Mouse (Mus musculus): ENCODE data around the gene Bach2. TPM values are rescaled to one million over a fixed set of nuclear protein-coding genes. Genes with fewer than 3 reads are reported as not detected.

Gene Bach2
- polyA plus RNA-seq, 1 experiment from 2014 or later = 0.17 TPM

DNA sequence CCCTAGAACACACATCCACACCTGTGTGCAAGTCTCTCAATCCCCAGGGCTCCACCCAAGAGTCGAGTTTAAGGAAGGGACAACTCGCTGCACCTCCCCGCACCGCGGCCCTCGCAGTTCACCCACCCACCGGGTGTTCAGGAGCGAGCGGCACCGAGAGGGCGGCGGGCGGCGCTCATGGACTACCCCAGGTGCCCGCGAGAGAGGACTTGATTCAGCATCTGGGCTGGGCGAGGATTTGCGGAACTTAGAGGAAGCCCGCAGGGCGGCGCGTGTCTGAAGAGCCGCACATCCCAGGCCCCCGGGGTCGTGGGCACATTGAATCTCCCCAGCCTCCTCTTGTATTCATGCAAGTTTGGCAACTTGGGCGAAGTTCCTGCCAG, 1.1 kb downstream of the Bach2 start:
- Histone ChIP-seq H3K4me3 (ENCODE audit: inconsistent target) (no peak overlapping the region; the same call in 1 of the 2 replicates), H3K79me2 (ENCODE audit: inconsistent target) (no peaks in the 10 kb centered on the region), H3K36me3 (ENCODE audit: inconsistent target) (no peaks in the 10 kb centered on the region), H3K27ac (no peak overlapping the region)
- under 1% methylated on average over 26 of the region's 26 CpGs for WGBS (ENCODE audit: missing documents)

DNA sequence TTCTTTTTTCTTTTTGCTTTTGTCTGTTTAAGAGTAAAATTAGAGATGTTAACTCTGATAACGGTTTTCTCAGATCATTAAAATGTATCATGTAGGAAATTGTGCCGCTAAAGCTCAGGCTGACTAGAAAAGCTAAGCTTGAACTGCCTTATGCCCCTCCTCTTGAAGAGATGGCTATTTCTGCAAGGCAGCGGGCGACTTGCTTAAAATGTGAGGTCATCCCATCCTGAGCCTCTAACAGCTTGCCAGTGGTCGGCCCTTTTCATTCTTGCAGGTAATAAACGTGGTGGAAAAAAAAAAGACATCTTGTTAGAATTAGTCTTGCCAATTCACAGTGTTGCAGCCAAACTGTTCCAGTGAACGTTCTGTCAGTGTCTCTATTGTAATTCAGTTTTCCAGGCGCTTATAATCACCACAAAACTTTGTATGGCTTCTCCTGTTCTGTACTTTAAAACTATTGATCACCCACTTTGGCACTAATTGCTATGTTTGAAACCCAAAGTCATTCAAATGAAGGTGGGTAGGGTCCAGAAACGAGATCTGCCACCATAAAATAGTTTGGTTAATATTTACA, 1.9 kb downstream of the Bach2 start:
- Histone ChIP-seq H3K79me2 (ENCODE audit: inconsistent target) (no peaks in the 10 kb centered on the region), H3K27ac (no peak overlapping the region), H3K4me3 (ENCODE audit: inconsistent target) (no peak overlapping the region), H3K36me3 (ENCODE audit: inconsistent target) (no peaks in the 10 kb centered on the region)
- 75% methylated on average over 8 of the region's 9 CpGs for WGBS (ENCODE audit: missing documents)

DNA sequence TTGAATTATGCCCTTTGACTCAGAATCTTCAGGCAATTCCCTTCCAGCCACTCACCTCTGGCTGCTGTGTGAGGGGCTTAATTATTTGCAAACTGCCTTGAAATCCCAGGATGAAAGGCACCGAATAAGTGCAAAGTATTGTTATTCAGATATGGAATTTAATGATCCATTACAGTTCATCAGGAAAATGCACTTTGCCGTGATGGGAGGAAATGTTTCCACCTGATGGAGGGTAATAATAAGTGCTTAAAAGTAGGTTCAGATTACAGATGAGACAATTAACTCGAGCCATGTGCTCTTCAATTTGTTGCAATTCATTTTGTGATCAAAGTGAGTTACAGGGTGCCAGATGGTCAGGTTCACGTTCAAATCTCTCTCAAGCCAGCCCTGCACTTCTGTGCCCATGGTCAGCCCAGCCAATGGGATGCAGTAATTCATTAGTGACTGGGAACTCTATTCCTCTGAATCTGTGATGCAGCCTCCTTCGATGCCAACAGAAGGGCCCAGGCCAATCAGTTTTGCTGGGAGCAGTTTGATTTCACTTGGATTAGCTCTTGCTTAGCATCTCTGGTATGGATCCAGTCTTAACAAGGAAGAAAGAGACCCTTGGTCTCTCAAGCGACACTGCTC, 2.9 kb downstream of the Bach2 start:
- Histone ChIP-seq H3K36me3 (ENCODE audit: inconsistent target) (no peaks in the 10 kb centered on the region), H3K27ac (no peak overlapping the region), H3K4me3 (ENCODE audit: inconsistent target) (no peak overlapping the region), H3K79me2 (ENCODE audit: inconsistent target) (no peaks in the 10 kb centered on the region)
- WGBS (ENCODE audit: missing documents) = 92% methylated on average over 6 of the region's 6 CpGs

DNA sequence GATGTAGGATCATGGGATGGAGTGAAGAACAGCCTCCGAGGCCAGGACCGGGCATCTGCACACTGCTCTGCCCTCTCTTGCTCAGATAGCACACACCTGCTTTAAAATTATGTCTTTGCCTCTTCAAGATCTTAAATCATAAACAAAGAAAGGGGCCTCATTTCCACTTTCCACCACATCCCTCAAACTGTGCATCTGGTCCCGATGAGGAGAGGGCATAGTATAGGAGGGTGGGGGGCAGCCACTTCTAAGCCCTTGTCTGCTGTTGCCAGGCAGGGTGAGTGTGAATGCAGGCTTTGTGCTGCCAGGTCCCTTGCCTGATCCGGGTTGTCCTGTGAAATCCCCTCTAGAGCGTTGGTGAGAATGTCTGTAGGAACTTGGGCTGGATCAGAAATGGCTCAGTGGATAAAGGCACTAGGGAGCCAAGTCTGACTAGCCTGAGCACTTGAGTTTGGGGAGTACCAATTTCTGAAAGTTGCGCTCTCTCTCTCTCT, 3.6 kb downstream of the Bach2 start:
- Histone ChIP-seq H3K79me2 (ENCODE audit: inconsistent target) (no peaks in the 10 kb centered on the region), H3K4me3 (ENCODE audit: inconsistent target) (no peak overlapping the region), H3K36me3 (ENCODE audit: inconsistent target) (no peaks in the 10 kb centered on the region), H3K27ac (no peak overlapping the region)
- WGBS (ENCODE audit: missing documents) = 92% methylated on average over 6 of the region's 6 CpGs

DNA sequence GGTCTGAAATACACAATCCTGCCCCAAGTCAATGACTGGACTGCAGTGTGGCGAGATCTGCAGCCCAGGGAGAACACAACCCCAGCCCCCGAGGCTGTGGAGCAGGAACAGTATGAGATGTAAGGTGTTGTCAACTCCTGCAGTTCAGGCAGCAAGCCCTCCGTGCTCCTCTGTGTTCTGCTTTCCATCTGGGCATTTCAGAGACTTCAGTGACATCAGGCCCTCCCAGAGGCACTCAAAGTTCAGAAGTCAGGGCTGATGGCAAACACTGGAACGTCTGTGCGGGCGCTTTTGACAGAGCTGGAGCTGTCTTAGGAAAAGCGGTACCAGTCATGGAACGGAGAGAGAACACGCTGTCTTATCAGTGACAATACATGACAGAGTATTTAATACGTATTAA, 4.9 kb downstream of the Bach2 start:
- Histone ChIP-seq H3K27ac (no peak overlapping the region), H3K4me3 (ENCODE audit: inconsistent target) (no peak overlapping the region), H3K79me2 (ENCODE audit: inconsistent target) (no peaks in the 10 kb centered on the region), H3K36me3 (ENCODE audit: inconsistent target) (no peaks in the 10 kb centered on the region)
- 93% methylated on average over 10 of the region's 10 CpGs for WGBS (ENCODE audit: missing documents)

DNA sequence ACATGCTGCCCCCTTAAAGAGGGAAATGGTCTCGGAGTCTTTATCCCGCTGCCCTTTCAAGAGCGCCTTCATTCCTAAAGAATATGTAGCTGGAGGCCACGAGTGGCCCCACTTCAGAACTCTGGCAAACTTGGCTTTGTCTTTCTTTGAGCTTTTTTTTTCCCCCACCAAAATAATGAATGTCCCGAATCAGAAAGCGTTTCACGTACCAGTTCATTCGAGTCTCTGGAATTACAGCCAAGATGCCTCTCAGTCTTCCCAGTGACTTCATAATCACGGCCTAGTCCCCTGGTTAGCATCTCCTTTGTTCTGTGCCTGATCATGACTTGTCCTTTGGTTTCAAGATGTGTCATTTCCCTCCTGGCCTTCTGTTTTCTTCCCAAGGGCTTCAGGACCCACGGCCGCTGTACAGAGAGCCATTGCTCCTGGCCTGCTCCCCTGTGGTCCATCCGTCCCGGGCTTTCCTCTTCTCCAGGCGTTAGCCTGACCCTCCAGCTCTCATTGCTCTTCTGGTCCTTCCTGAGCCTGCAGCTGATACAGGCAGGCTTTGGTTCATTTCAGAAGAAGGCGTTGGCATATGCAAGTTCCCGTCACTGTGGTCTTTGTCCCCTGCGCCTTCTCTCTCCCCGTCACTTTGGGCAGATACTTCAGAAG, 5.6 kb downstream of the Bach2 start:
- 95% methylated on average over 18 of the region's 18 CpGs for WGBS (ENCODE audit: missing documents)
- no peak overlapping the region for H3K27ac ChIP-seq

DNA sequence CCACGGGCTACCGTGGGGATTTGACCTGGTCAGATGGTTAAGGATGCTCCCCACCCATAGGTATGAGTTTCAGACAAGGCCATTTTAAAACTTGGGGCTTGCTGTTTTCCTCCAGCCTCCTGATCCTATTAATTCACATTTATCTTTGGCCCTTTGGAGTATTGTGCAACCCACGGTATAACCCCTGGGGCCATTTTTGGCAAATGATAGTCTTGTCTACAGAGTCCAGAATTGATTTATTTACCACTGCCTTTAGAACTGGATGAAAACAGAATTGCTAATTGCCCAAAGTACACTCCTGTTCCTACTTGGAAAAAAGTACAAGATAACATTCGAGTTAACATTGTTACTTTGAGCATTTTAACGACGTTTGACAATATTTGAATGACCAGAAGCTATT, 7.0 kb downstream of the Bach2 start:
- H3K27ac ChIP-seq = no peak overlapping the region
- H3K79me2 ChIP-seq (ENCODE audit: inconsistent target) = no peaks in the 10 kb centered on the region
- no peak overlapping the region for H3K4me3 ChIP-seq (ENCODE audit: inconsistent target)
- 99% methylated on average over 6 of the region's 6 CpGs for WGBS (ENCODE audit: missing documents)
- H3K36me3 ChIP-seq (ENCODE audit: inconsistent target) = no peaks in the 10 kb centered on the region

More for the DNA sequence above, 5.6 kb downstream of the Bach2 start:
- Histone ChIP-seq H3K36me3 (ENCODE audit: inconsistent target) (no peaks in the 10 kb centered on the region), H3K79me2 (ENCODE audit: inconsistent target) (no peaks in the 10 kb centered on the region), H3K4me3 (ENCODE audit: inconsistent target) (no peak overlapping the region)

DNA sequence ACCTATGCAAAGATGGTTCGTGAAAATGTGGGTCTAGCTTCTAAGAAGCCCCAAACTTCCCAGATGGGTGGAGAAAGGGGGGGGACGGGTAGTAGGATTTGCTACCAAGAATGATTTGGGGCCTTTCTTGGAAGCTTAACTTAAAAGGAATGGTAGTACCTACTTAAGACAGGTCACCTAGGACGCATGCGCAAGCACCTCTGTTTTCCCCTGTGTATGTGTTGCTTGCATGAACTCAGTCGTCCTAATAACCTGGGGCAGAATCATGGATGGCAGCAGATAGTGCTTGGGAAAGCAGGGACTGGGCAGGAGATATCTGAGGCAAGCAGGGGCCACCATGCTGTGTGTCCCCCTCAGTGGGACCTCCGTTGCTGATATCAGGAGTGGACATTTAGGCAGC, 7.4 kb downstream of the Bach2 start:
- WGBS (ENCODE audit: missing documents) = 96% methylated on average over 6 of the region's 6 CpGs
- Histone ChIP-seq H3K27ac (no peak overlapping the region), H3K79me2 (ENCODE audit: inconsistent target) (no peaks in the 10 kb centered on the region), H3K4me3 (ENCODE audit: inconsistent target) (no peak overlapping the region), H3K36me3 (ENCODE audit: inconsistent target) (no peaks in the 10 kb centered on the region)

DNA sequence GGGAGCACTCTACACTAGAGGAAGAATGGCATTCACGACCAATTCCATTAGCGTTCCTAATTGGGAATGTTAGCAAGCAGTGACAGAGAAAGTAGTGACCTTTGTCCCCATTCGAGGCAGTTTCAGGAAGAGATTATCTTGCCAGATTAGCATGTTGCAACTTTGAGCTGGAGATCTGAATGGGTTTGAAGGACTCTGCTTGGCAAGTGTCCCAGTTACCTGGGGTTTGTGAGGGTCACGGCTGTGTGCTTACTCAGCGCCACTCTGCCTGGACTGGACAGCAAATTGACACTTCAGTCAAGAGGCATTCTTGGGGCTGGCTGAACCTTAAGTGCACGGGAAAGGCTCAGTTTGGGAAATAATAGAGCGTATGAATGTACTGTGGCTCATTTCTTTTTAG, 8.2 kb downstream of the Bach2 start:
- Histone ChIP-seq H3K79me2 (ENCODE audit: inconsistent target) (no peaks in the 10 kb centered on the region), H3K4me3 (ENCODE audit: inconsistent target) (no peak overlapping the region), H3K27ac (no peak overlapping the region), H3K36me3 (ENCODE audit: inconsistent target) (no peaks in the 10 kb centered on the region)
- 59% methylated on average over 7 of the region's 7 CpGs for WGBS (ENCODE audit: missing documents)

DNA sequence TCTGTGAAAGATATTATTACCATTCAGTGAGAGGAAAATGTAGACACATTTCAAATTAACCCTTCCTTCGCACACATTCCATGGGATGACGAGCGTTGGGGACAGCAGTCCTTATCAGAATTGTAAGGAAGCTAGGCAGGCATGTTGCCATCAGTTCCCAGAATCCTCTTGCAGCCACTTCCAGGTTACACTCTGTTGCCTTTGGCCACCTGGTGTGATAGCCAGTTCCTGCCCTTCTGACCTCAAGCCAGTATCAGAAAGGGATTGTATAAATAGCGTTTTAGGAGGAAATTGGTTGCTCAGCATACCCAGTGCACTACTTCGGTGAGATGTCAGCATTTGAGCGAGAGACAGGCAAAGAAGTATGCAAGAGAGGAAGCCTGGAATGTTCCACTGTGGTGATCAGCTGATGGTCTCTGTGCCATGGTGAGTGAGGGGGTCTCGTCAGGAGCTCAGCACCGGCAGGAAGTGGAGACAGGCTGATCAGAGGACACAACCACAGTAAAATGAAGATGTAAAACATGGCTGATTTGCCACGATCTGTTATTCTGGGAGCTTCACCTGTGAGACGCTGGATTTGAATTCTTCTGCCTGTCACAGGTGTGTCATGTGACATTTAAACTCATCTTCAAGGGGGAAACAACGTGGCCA, 9.0 kb downstream of the Bach2 start:
- no peaks in the 10 kb centered on the region for H3K36me3 ChIP-seq (ENCODE audit: inconsistent target)
- no peak overlapping the region for H3K27ac ChIP-seq
- 70% methylated on average over 11 of the region's 11 CpGs for WGBS (ENCODE audit: missing documents)
- no peak overlapping the region for H3K4me3 ChIP-seq (ENCODE audit: inconsistent target)
- H3K79me2 ChIP-seq (ENCODE audit: inconsistent target) = no peaks in the 10 kb centered on the region

DNA sequence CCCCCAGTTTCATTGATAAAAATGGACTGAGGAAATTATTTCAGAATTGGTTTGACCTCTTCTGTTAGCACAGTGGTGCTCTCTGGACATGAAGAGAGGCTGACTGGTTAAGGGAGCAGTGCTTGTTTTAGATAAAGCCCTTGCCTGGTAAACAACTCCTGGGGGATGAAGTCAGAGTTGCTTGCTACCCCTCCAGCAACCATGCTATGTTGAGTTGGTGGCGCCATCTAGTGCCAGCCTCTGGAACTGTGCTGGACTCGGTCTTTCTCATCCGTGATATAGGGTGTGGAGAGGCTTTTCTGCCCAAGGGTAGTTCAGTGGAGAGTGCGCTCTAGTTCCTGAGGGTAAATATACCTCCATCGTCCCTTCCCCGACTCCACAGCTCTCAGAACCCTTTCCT, 9.6 kb downstream of the Bach2 start:
- no peak overlapping the region for H3K27ac ChIP-seq
- WGBS (ENCODE audit: missing documents) = 20% methylated on average over 6 of the region's 6 CpGs
- H3K36me3 ChIP-seq (ENCODE audit: inconsistent target) = no peaks in the 10 kb centered on the region
- H3K79me2 ChIP-seq (ENCODE audit: inconsistent target) = no peaks in the 10 kb centered on the region
- H3K4me3 ChIP-seq (ENCODE audit: inconsistent target) = no peak overlapping the region

DNA sequence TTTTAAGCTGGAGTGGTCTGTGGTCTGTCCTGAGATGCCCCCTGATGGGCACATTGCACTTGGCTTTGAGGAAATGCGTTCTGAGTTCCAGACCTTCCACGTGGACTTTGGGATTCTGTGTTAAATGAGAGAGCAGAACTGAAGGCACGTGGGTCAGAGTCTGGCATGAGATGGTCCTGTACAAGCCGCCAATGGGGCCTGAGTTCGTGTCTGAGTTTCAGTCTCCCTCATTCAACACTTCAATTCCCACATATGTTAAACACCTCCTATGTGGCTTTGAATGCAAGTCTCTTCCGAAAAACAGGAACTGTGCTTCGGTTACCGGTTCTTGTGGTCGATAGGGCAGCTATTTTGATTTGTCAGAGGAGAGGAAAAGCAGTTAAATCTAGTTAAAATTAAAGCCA, 10.4 kb downstream of the Bach2 start:
- no peaks in the 10 kb centered on the region for H3K79me2 ChIP-seq (ENCODE audit: inconsistent target)
- peak overlapping the region; percentile 44; the same call in 1 of the 2 replicates for H3K4me3 ChIP-seq (ENCODE audit: inconsistent target)
- no peaks in the 10 kb centered on the region for H3K36me3 ChIP-seq (ENCODE audit: inconsistent target)
- 1% methylated on average over 9 of the region's 9 CpGs for WGBS (ENCODE audit: missing documents)
- H3K27ac ChIP-seq = peak overlapping the region; percentile 85

DNA sequence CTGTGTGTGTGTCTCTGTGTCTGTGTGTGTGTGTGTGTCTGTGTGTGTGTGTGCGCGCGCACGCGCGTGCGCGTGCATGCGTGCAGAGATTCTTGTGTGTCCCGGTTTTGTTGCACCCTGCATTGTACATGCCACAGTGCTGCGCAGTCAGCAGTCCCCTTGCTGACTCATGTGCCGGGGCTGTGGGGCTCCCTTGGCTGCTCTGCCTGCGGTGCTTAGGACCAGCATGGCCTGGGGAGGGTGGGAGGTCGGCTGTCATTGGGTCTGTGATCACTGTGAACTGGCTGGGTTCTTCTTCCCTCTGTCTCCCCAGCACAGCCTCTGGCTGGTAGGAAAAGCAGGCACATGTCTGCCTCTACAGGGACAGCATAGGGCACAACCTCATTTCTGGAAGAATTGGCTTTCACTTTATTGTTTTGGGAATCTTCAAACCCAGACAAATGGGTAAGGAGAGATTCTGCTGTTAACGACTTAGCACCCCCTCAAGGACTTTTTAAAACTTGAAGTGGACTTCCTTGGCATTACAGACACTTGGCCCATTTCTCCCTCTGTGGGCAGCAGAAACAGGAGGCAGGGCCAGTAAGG, 11.2 kb downstream of the Bach2 start:
- Histone ChIP-seq H3K27ac (peak overlapping the region; percentile 85), H3K79me2 (ENCODE audit: inconsistent target) (no peaks in the 10 kb centered on the region), H3K36me3 (ENCODE audit: inconsistent target) (no peaks in the 10 kb centered on the region), H3K4me3 (ENCODE audit: inconsistent target) (peak overlapping the region; percentile 44)
- 11% methylated on average over 15 of the region's 15 CpGs for WGBS (ENCODE audit: missing documents)

DNA sequence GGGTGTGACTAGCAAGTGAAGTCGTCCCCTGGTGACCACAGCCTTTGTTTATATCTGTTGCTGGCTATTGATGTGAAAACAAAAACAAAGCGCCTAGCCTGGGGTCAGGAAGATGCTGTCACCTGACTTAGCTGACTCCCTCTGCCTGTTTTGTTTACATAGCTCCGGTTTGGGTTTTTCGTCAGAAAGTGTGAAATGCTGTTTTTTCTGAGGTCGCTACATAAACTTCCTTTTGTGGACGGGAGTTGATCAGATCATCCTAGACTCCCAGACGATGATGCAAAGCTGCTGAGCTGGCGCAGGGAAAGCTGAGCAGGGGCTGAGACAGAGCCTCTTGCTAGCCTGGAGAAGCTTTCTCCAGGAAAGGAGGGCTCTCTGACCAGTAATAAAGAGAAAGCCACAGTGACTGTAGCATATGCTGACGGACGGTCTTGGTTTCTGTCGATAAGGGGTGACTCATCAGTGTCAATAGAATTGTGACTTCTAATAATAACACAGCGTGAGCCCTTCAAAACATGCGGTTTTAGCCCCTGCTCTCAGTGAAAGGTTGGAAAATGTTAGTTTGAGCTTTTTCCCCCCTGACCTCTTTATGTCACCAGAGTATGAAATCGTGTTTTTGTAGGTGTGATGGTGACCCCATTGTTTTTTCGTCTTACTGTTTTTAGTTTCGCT, 11.9 kb downstream of the Bach2 start:
- WGBS (ENCODE audit: missing documents) = under 1% methylated on average over 16 of the region's 16 CpGs
- Histone ChIP-seq H3K27ac (peak overlapping the region; percentile 85), H3K36me3 (ENCODE audit: inconsistent target) (no peaks in the 10 kb centered on the region)

More for the DNA sequence above, 11.9 kb downstream of the Bach2 start:
- Histone ChIP-seq H3K79me2 (ENCODE audit: inconsistent target) (no peaks in the 10 kb centered on the region), H3K4me3 (ENCODE audit: inconsistent target) (peak overlapping the region; percentile 44)
